Mouse (Mus musculus) midbrain, embryonic 14.5 days (tissue): ENCODE data around the gene Dynll2. TPM values are rescaled to one million over a fixed set of nuclear protein-coding genes. Genes with fewer than 3 reads are reported as not detected.

Experiments
- ATAC-seq: fragments of 200-750 bp; cut with Nextera tagmentation; 2 replicates; pipeline ENCODE4 v1.8.0; 2017; ENCODE audit warnings: moderate number of reproducible peaks, moderate library complexity; ENCODE audit not compliant: low FRiP score, low TSS enrichment
- DNase-seq: peaks from one replicate; pipeline ENCODE4 v3.0.0-alpha.2; 2015
- H3K27ac ChIP-seq: fragments of 300-500 bp; sonication (generic); replicated peaks from 2 replicates; pipeline ENCODE4 v1.5.1; 2014; ENCODE audit warnings: mild to moderate bottlenecking, low read depth, low read length, moderate library complexity
- H3K27me3 ChIP-seq: fragments of 300-500 bp; sonication (generic); 2 replicates; pipeline ENCODE4 v1.6.1; 2014; ENCODE audit warnings: low read length, control low read depth, mixed read lengths; ENCODE audit not compliant: control insufficient read depth, insufficient read depth
- H3K36me3 ChIP-seq: fragments of 300-500 bp; sonication (generic); 2 replicates; pipeline ENCODE4 v1.6.1; 2014; ENCODE audit warnings: low read length, control low read depth; ENCODE audit not compliant: control insufficient read depth, insufficient read depth
- H3K4me1 ChIP-seq: fragments of 300-500 bp; sonication (generic); 2 replicates; pipeline ENCODE4 v1.6.1; 2014; ENCODE audit warnings: mild to moderate bottlenecking, antibody characterized with exemption, low read length, control low read depth; ENCODE audit not compliant: control insufficient read depth, insufficient read depth
- H3K4me2 ChIP-seq: fragments of 300-500 bp; sonication (generic); 2 replicates; pipeline ENCODE4 v1.6.1; 2014; ENCODE audit warnings: mild to moderate bottlenecking, low read length, moderate library complexity
- H3K4me3 ChIP-seq: fragments of 300-500 bp; sonication (generic); replicated peaks from 2 replicates; pipeline ENCODE4 v1.5.1; 2014; ENCODE audit warnings: low read depth, low read length
- H3K9ac ChIP-seq: fragments of 300-500 bp; sonication (generic); replicated peaks from 2 replicates; pipeline ENCODE4 v1.6.1; 2014; ENCODE audit warnings: mild to moderate bottlenecking, low read length, moderate library complexity
- H3K9me3 ChIP-seq: fragments of 300-500 bp; sonication (generic); 2 replicates; pipeline ENCODE4 v1.6.1; 2016; ENCODE audit warnings: low read length, control low read depth, mixed read lengths; ENCODE audit not compliant: control insufficient read depth
- WGBS: fragments of 180-500 bp; shearing (Covaris S2); extraction: QIAGEN DNeasy Blood & Tissue Kit; methylation state at CpG from one replicate; pipeline ENCODE4 v1.1.7; 2014; 5-methylcytosine and 5-hydroxymethylcytosine counted together
- polyA plus RNA-seq: library from polyadenylated mRNA; unstranded; fragments of >200 nt; fragmentation: Nextera tagmentation; extraction: Ambion mirVana; gene quantifications from 2 replicates; pipeline ENCODE4 v1.2.1, GENCODE M21; 2014

Gene Dynll2
- polyA plus RNA-seq, 1 experiment from 2014 or later = 28.3 TPM

- no peak overlapping the region for H3K4me3 ChIP-seq
- no peaks in the 10 kb centered on the region for H3K27me3 ChIP-seq
- H3K4me2 ChIP-seq = no peak overlapping the region
- 64% methylated on average over 1 of the region's 1 CpGs for WGBS
- no peaks in the 10 kb centered on the region for H3K36me3 ChIP-seq
- H3K27ac ChIP-seq = no peak overlapping the region
- DNase-seq = no peak
- ATAC-seq = no peak
- H3K9ac ChIP-seq = no peak overlapping the region
- H3K9me3 ChIP-seq = no peaks in the 10 kb centered on the region
- peaks cover 12% of the 10 kb centered on the region; the same call in 1 of the 2 replicates for H3K4me1 ChIP-seq
These were observed 21.3 kb upstream of the Dynll2 start for GRCm38 (mm10) chr11:88008641-88009040.

- Histone ChIP-seq H3K4me1 (peaks cover under 1% of the 10 kb centered on the region; the same call in 1 of the 2 replicates), H3K9ac (no peak overlapping the region), H3K9me3 (no peaks in the 10 kb centered on the region), H3K4me3 (no peak overlapping the region), H3K27me3 (no peaks in the 10 kb centered on the region), H3K4me2 (no peak overlapping the region), H3K36me3 (0 out of 2 replicates have a peak, but pooled peaks cover 3% of the 10 kb centered on the region), H3K27ac (no peak overlapping the region)
- WGBS = 70% methylated on average over 2 of the region's 2 CpGs
- DNase-seq (no peak), ATAC-seq (no peak)
These were observed 16.8 kb upstream of the Dynll2 start for GRCm38 (mm10) chr11:88004123-88004522.

- ATAC-seq = no peak
- no peak overlapping the region for H3K4me2 ChIP-seq
- H3K4me1 ChIP-seq = no peaks in the 10 kb centered on the region
These were observed 15.4 kb upstream of the Dynll2 start for GRCm38 (mm10) chr11:88002738-88003137.

GRCm38 (mm10) chr11:87999751-88000150, 12.4 kb upstream of the Dynll2 start:
- Histone ChIP-seq H3K9me3 (no peaks in the 10 kb centered on the region), H3K4me3 (no peak overlapping the region), H3K4me1 (no peaks in the 10 kb centered on the region), H3K9ac (no peak overlapping the region), H3K27ac (no peak overlapping the region), H3K4me2 (no peak overlapping the region), H3K36me3 (0 out of 2 replicates have a peak, but pooled peaks cover 3% of the 10 kb centered on the region), H3K27me3 (no peaks in the 10 kb centered on the region)
- DNase-seq = no peak
- ATAC-seq = no peak
- 92% methylated on average over 5 of the region's 5 CpGs for WGBS

More at GRCm38 (mm10) chr11:88002738-88003137, 15.4 kb upstream of the Dynll2 start:
- DNase-seq = no peak
- WGBS = 76% methylated on average over 4 of the region's 4 CpGs
- Histone ChIP-seq H3K27ac (no peak overlapping the region), H3K4me3 (no peak overlapping the region), H3K9me3 (no peaks in the 10 kb centered on the region), H3K9ac (no peak overlapping the region), H3K36me3 (0 out of 2 replicates have a peak, but pooled peaks cover 3% of the 10 kb centered on the region), H3K27me3 (no peaks in the 10 kb centered on the region)

- 58% methylated on average over 4 of the region's 4 CpGs for WGBS
- no peak for ATAC-seq
- no peak overlapping the region for H3K27ac ChIP-seq
- H3K9ac ChIP-seq = no peak overlapping the region
- no peak overlapping the region for H3K4me3 ChIP-seq
- H3K27me3 ChIP-seq = no peaks in the 10 kb centered on the region
- 0 out of 2 replicates have a peak, but pooled peaks cover 3% of the 10 kb centered on the region for H3K4me1 ChIP-seq
- DNase-seq = no peak
- no peaks in the 10 kb centered on the region for H3K9me3 ChIP-seq
- H3K4me2 ChIP-seq = no peak overlapping the region
- no peaks in the 10 kb centered on the region for H3K36me3 ChIP-seq
These were observed 4.5 kb upstream of the Dynll2 start for GRCm38 (mm10) chr11:87991806-87992205.

- WGBS = 53% methylated on average over 11 of the region's 11 CpGs
- Histone ChIP-seq H3K36me3 (peaks cover 12% of the 10 kb centered on the region), H3K4me3 (peak overlapping the region; percentile 100), H3K27me3 (no peaks in the 10 kb centered on the region), H3K4me1 (peaks cover 28% of the 10 kb centered on the region), H3K27ac (peak overlapping the region; percentile 97), H3K9me3 (no peaks in the 10 kb centered on the region), H3K9ac (peak overlapping the region; percentile 48; the same call in 1 of the 2 replicates), H3K4me2 (peak overlapping the region; percentile 95)
- DNase-seq (no peak), ATAC-seq (no peak)
These were observed 528 bp upstream of the Dynll2 start for GRCm38 (mm10) chr11:87987861-87988260.

GRCm38 (mm10) chr11:87986141-87986741, 1.1 kb downstream of the Dynll2 start:
- H3K27me3 ChIP-seq = no peaks in the 10 kb centered on the region
- under 1% methylated on average over 13 of the region's 13 CpGs for WGBS
- H3K9ac ChIP-seq = peak overlapping the region; percentile 97
- H3K27ac ChIP-seq = peak overlapping the region; percentile 97
- DNase-seq (peak; percentile 76), ATAC-seq (no peak)
- no peaks in the 10 kb centered on the region for H3K9me3 ChIP-seq
- peak overlapping the region; percentile 95 for H3K4me2 ChIP-seq
- peaks cover 27% of the 10 kb centered on the region for H3K36me3 ChIP-seq
- H3K4me3 ChIP-seq = peak overlapping the region; percentile 100
- peaks cover 28% of the 10 kb centered on the region for H3K4me1 ChIP-seq

- Histone ChIP-seq H3K9ac (peak overlapping the region; percentile 97), H3K4me1 (peaks cover 28% of the 10 kb centered on the region), H3K27me3 (no peaks in the 10 kb centered on the region), H3K4me2 (peak overlapping the region; percentile 95), H3K9me3 (no peaks in the 10 kb centered on the region), H3K36me3 (peaks cover 33% of the 10 kb centered on the region), H3K4me3 (peak overlapping the region; percentile 100), H3K27ac (no peak overlapping the region)
- DNase-seq = no peak
- 30% methylated on average over 9 of the region's 9 CpGs for WGBS
- no peak for ATAC-seq
These were observed 1.7 kb downstream of the Dynll2 start for GRCm38 (mm10) chr11:87985643-87986042.

- Histone ChIP-seq H3K4me1 (peaks cover 28% of the 10 kb centered on the region), H3K27ac (no peak overlapping the region), H3K4me2 (peak overlapping the region; percentile 95), H3K27me3 (no peaks in the 10 kb centered on the region), H3K9me3 (no peaks in the 10 kb centered on the region), H3K4me3 (peak overlapping the region; percentile 100), H3K36me3 (peaks cover 43% of the 10 kb centered on the region), H3K9ac (peak overlapping the region; percentile 97; the same call in 1 of the 2 replicates)
- WGBS = 83% methylated on average over 3 of the region's 3 CpGs
- DNase-seq (no peak), ATAC-seq (no peak)
These were observed 2.8 kb downstream of the Dynll2 start for GRCm38 (mm10) chr11:87984571-87984970.
